Mouse (Mus musculus) neural tube, embryonic 12.5 days (tissue): ENCODE data around the gene Myo18a. TPM values are rescaled to one million over a fixed set of nuclear protein-coding genes. Genes with fewer than 3 reads are reported as not detected.
A peak's percentile ranks its signal among the peaks of the same experiment; 100 is the strongest.

Source experiments
- ATAC-seq: fragments of 200-750 bp; cut with Nextera tagmentation; 2 replicates; pipeline ENCODE4 v1.8.0; 2017; ENCODE audit warnings: low read depth, mild to moderate bottlenecking, moderate TSS enrichment, moderate library complexity; ENCODE audit not compliant: low FRiP score
- H3K27ac ChIP-seq: fragments of 300-500 bp; sonication (generic); 2 replicates; pipeline ENCODE4 v1.5.1; 2016
- H3K27me3 ChIP-seq: fragments of 300-500 bp; sonication (generic); replicated peaks from 2 replicates; pipeline ENCODE4 v1.6.1; 2016; ENCODE audit warnings: mild to moderate bottlenecking
- H3K36me3 ChIP-seq: fragments of 300-500 bp; sonication (generic); 2 replicates; pipeline ENCODE4 v1.6.1; 2016; ENCODE audit warnings: mild to moderate bottlenecking
- H3K4me1 ChIP-seq: fragments of 300-500 bp; sonication (generic); 2 replicates; pipeline ENCODE4 v1.6.1; 2016
- H3K4me2 ChIP-seq: fragments of 300-500 bp; sonication (generic); replicated peaks from 2 replicates; pipeline ENCODE4 v1.6.1; 2016; ENCODE audit warnings: mild to moderate bottlenecking
- H3K4me3 ChIP-seq: fragments of 300-500 bp; sonication (generic); 2 replicates; pipeline ENCODE4 v1.5.1; 2016
- H3K9ac ChIP-seq: fragments of 300-500 bp; sonication (generic); 2 replicates; pipeline ENCODE4 v1.6.1; 2016; ENCODE audit warnings: mild to moderate bottlenecking
- H3K9me3 ChIP-seq: fragments of 300-500 bp; sonication (generic); 2 replicates; pipeline ENCODE4 v1.6.1; 2016; ENCODE audit warnings: mild to moderate bottlenecking
- WGBS: fragments of 180-500 bp; shearing (Covaris S2); methylation state at CpG from one replicate; pipeline ENCODE4 v1.1.7; 2016; 5-methylcytosine and 5-hydroxymethylcytosine counted together
- polyA plus RNA-seq: library from polyadenylated mRNA; unstranded; fragments of >200 nt; fragmentation: Nextera tagmentation; extraction: Ambion mirVana; gene quantifications from 2 replicates; pipeline ENCODE4 v1.2.1, GENCODE M21; 2016

The Myo18a gene
- polyA plus RNA-seq, 1 experiment from 2014 or later: 49.5 TPM

- Histone ChIP-seq H3K4me3 (no peak overlapping the region), H3K9me3 (no peaks in the 10 kb centered on the region), H3K27me3 (no peaks in the 10 kb centered on the region), H3K36me3 (no peaks in the 10 kb centered on the region), H3K9ac (no peak overlapping the region), H3K27ac (no peak overlapping the region), H3K4me2 (no peak overlapping the region), H3K4me1 (peaks cover 7% of the 10 kb centered on the region)
- ATAC-seq: no peak
- 33% methylated on average over 2 of the region's 2 CpGs for WGBS
Observed at GRCm38 (mm10) chr11:77806218-77806617, 43.2 kb downstream of the Myo18a start.

- Histone ChIP-seq H3K27ac (no peak overlapping the region), H3K36me3 (no peaks in the 10 kb centered on the region), H3K27me3 (no peaks in the 10 kb centered on the region), H3K9ac (no peak overlapping the region), H3K4me2 (no peak overlapping the region), H3K4me1 (0 out of 2 replicates have a peak, but pooled peaks cover 4% of the 10 kb centered on the region), H3K9me3 (no peaks in the 10 kb centered on the region), H3K4me3 (no peak overlapping the region)
- no peak for ATAC-seq
- 82% methylated on average over 6 of the region's 6 CpGs for WGBS
Observed at GRCm38 (mm10) chr11:77806855-77807254, 43.8 kb downstream of the Myo18a start.

GRCm38 (mm10) chr11:77808051-77808465, 45.0 kb downstream of the Myo18a start:
- no peak overlapping the region for H3K4me3 ChIP-seq
- no peaks in the 10 kb centered on the region for H3K9me3 ChIP-seq
- peaks cover 10% of the 10 kb centered on the region; the same call in 1 of the 2 replicates for H3K36me3 ChIP-seq
- 0 out of 2 replicates have a peak, but pooled peaks cover 4% of the 10 kb centered on the region for H3K4me1 ChIP-seq
- no peak for ATAC-seq
- H3K27me3 ChIP-seq: no peaks in the 10 kb centered on the region
- 0 out of 2 replicates have a peak overlapping the region, but pooled peaks have one; percentile 13 for H3K9ac ChIP-seq
- no peak overlapping the region for H3K27ac ChIP-seq
- H3K4me2 ChIP-seq: no peak overlapping the region
- 43% methylated on average over 5 of the region's 5 CpGs for WGBS

DNA sequence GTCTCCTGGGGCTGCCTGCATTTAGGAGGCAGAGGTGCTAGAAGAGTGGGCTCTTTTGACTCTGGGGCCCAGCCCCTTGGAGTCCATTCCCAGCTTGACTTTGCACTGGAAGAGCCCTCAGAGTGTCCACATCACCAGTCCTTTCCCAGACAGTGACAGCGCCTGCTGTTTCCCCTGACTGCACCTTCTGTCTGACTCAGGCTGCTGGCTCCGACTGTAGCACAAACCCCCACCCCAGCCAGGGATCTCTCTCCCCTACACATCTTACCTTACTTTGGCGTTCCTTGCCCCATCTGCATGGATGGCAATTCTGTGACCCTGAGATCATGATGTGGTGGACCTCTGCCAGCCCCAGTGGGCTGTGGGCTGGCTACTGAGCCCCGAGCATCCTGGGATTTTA, 46.2 kb downstream of the Myo18a start:
- no peaks in the 10 kb centered on the region for H3K9me3 ChIP-seq
- no peak overlapping the region for H3K27ac ChIP-seq
- no peaks in the 10 kb centered on the region for H3K27me3 ChIP-seq
- no peak overlapping the region for H3K4me2 ChIP-seq
- ATAC-seq: no peak
- H3K4me3 ChIP-seq: no peak overlapping the region
- 0 out of 2 replicates have a peak, but pooled peaks cover 4% of the 10 kb centered on the region for H3K4me1 ChIP-seq
- H3K36me3 ChIP-seq: peaks cover 10% of the 10 kb centered on the region; the same call in 1 of the 2 replicates
- 82% methylated on average over 4 of the region's 4 CpGs for WGBS
- no peak overlapping the region for H3K9ac ChIP-seq

DNA sequence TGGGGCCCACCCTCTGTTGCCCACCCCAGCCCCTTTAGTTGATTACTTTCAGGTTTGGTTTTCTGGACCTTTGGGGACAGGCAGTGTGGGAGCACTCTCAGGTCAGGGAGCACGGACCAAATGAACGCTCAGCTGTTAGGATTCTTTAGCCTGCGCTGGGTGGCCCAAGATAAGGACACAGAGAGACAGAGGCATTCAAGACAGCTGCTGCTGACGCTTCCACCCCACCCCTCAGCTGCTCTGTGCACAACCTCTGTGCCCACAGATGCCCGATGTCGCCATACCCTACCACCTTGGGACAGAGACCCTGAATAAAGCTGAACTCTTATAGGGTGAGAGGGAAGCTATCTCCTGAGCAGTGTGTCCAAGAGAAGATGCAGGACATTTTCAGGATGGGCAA, 47.0 kb downstream of the Myo18a start:
- Histone ChIP-seq H3K4me3 (no peak overlapping the region), H3K36me3 (peaks cover 10% of the 10 kb centered on the region; the same call in 1 of the 2 replicates), H3K27ac (no peak overlapping the region), H3K4me2 (no peak overlapping the region), H3K9ac (no peak overlapping the region), H3K9me3 (no peaks in the 10 kb centered on the region), H3K4me1 (0 out of 2 replicates have a peak, but pooled peaks cover 4% of the 10 kb centered on the region), H3K27me3 (no peaks in the 10 kb centered on the region)
- no peak for ATAC-seq
- WGBS: 95% methylated on average over 6 of the region's 6 CpGs

- Histone ChIP-seq H3K9ac (no peak overlapping the region), H3K4me2 (no peak overlapping the region), H3K4me3 (no peak overlapping the region), H3K4me1 (no peaks in the 10 kb centered on the region), H3K27me3 (no peaks in the 10 kb centered on the region), H3K9me3 (no peaks in the 10 kb centered on the region), H3K36me3 (peaks cover 25% of the 10 kb centered on the region), H3K27ac (no peak overlapping the region)
- ATAC-seq: no peak
- WGBS: 95% methylated on average over 2 of the region's 2 CpGs
Observed at GRCm38 (mm10) chr11:77813969-77814368, 50.9 kb downstream of the Myo18a start.

DNA sequence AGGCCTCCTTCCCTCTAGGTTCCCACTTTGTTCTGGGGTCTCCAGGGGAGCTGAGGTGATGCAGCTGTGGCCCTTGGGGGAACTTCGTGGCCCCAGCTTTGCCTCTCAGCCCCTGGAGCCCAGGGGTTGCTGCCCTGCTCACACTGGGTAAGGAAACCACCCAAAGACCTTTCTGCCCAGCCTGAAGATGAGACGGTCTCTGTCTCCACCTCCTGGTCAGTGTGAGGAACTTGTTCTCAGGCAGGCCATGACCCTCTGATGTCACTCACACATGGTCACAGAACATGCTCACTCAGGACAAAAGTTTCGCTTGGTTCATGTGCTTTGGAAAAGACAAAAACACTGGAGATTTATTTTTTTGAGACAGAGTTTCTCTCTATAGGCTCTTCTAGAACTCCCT, 53.0 kb downstream of the Myo18a start:
- Histone ChIP-seq H3K36me3 (peaks cover 40% of the 10 kb centered on the region), H3K4me3 (no peak overlapping the region), H3K27me3 (no peaks in the 10 kb centered on the region), H3K4me2 (no peak overlapping the region), H3K9me3 (no peaks in the 10 kb centered on the region), H3K9ac (no peak overlapping the region), H3K4me1 (no peaks in the 10 kb centered on the region), H3K27ac (no peak overlapping the region)
- ATAC-seq: no peak
- 15% methylated on average over 3 of the region's 3 CpGs for WGBS

GRCm38 (mm10) chr11:77821648-77822047, 58.6 kb downstream of the Myo18a start:
- Histone ChIP-seq H3K27ac (no peak overlapping the region), H3K4me2 (no peak overlapping the region), H3K4me3 (no peak overlapping the region), H3K4me1 (peaks cover 19% of the 10 kb centered on the region; the same call in 1 of the 2 replicates), H3K9me3 (no peaks in the 10 kb centered on the region), H3K36me3 (peaks cover 61% of the 10 kb centered on the region), H3K27me3 (peaks cover 31% of the 10 kb centered on the region), H3K9ac (no peak overlapping the region)
- 15% methylated on average over 8 of the region's 8 CpGs for WGBS
- no peak for ATAC-seq

DNA sequence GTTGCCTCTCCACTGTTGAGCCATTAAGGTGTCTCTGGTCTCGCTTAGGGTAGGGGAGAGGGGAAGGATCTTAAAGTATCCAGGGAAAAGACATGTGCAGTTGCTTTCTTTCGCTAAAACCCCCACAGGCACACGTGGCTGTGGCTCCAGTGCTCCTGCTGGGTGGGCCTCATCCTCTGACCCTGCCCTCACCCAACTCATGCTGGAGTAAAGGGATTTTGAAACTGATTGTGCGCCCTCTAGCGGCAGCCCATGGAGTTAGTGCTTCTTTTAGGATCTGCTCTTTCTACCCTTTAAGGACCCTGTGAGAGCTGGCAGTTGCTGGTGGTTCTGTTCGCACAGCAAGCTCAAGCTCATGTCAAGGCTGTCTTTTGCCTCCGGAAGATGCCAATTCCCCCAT, 59.7 kb downstream of the Myo18a start:
- Histone ChIP-seq H3K36me3 (peaks cover 60% of the 10 kb centered on the region), H3K4me2 (no peak overlapping the region), H3K27me3 (peaks cover 35% of the 10 kb centered on the region), H3K9ac (no peak overlapping the region), H3K4me3 (no peak overlapping the region), H3K4me1 (peaks cover 19% of the 10 kb centered on the region; the same call in 1 of the 2 replicates), H3K9me3 (no peaks in the 10 kb centered on the region), H3K27ac (no peak overlapping the region)
- WGBS: 16% methylated on average over 7 of the region's 7 CpGs
- ATAC-seq: no peak

- ATAC-seq: no peak
- no peak overlapping the region for H3K27ac ChIP-seq
- peaks cover 34% of the 10 kb centered on the region for H3K4me1 ChIP-seq
Observed at GRCm38 (mm10) chr11:77825853-77826252, 62.8 kb downstream of the Myo18a start.

GRCm38 (mm10) chr11:77826311-77826710, 63.3 kb downstream of the Myo18a start:
- H3K36me3 ChIP-seq: peaks cover 47% of the 10 kb centered on the region
- no peak overlapping the region for H3K4me3 ChIP-seq
- ATAC-seq: no peak
- no peak overlapping the region for H3K4me2 ChIP-seq
- H3K9me3 ChIP-seq: no peaks in the 10 kb centered on the region
- peaks cover 51% of the 10 kb centered on the region for H3K27me3 ChIP-seq
- no peak overlapping the region for H3K9ac ChIP-seq
- WGBS: 50% methylated on average over 3 of the region's 3 CpGs
- no peak overlapping the region for H3K27ac ChIP-seq
- peaks cover 37% of the 10 kb centered on the region for H3K4me1 ChIP-seq

More at GRCm38 (mm10) chr11:77825853-77826252, 62.8 kb downstream of the Myo18a start:
- Histone ChIP-seq H3K9me3 (no peaks in the 10 kb centered on the region), H3K27me3 (peaks cover 49% of the 10 kb centered on the region), H3K4me2 (no peak overlapping the region), H3K9ac (no peak overlapping the region), H3K4me3 (no peak overlapping the region), H3K36me3 (peaks cover 52% of the 10 kb centered on the region)
- 2% methylated on average over 5 of the region's 5 CpGs for WGBS

GRCm38 (mm10) chr11:77827241-77827995, 64.4 kb downstream of the Myo18a start:
- no peak overlapping the region for H3K27ac ChIP-seq
- H3K36me3 ChIP-seq: peaks cover 47% of the 10 kb centered on the region
- peaks cover 36% of the 10 kb centered on the region for H3K4me1 ChIP-seq
- no peak overlapping the region for H3K4me3 ChIP-seq
- no peaks in the 10 kb centered on the region for H3K9me3 ChIP-seq
- no peak overlapping the region for H3K9ac ChIP-seq
- no peak for ATAC-seq
- WGBS: 55% methylated on average over 18 of the region's 18 CpGs
- peaks cover 51% of the 10 kb centered on the region for H3K27me3 ChIP-seq
- H3K4me2 ChIP-seq: no peak overlapping the region

GRCm38 (mm10) chr11:77828163-77828562, 65.1 kb downstream of the Myo18a start:
- no peak overlapping the region for H3K4me2 ChIP-seq
- no peak overlapping the region for H3K9ac ChIP-seq
- H3K4me1 ChIP-seq: peaks cover 29% of the 10 kb centered on the region
- no peak for ATAC-seq
- H3K4me3 ChIP-seq: no peak overlapping the region
- H3K9me3 ChIP-seq: no peaks in the 10 kb centered on the region
- H3K36me3 ChIP-seq: peaks cover 52% of the 10 kb centered on the region
- no peak overlapping the region for H3K27ac ChIP-seq
- peaks cover 50% of the 10 kb centered on the region for H3K27me3 ChIP-seq
- WGBS: 85% methylated on average over 5 of the region's 5 CpGs
